Mouse (Mus musculus): ENCODE results near the gene Bcl2l1.
A peak's percentile ranks its signal among the peaks of the same experiment; 100 is the strongest.

Gene Bcl2l1

GRCm38 (mm10) chr2:152831019-152831878 lies at the start of gene Bcl2l1:
Gene Bcl2l1 (minus strand): TSS chr2:152831728.
- no peak; the same call in 1 of the 2 replicates for TF ChIP-seq GATA4 (IDR thresholded peaks at IDR 0.05; ENCODE audit: insufficient replicate concordance, low read length)

- no peak for TF ChIP-seq GATA4 (IDR thresholded peaks at IDR 0.05; ENCODE audit: insufficient replicate concordance, low read length)
These were observed 49.4 kb upstream of the Bcl2l1 start for GRCm38 (mm10) chr2:152880898-152881297.

- TF ChIP-seq GATA4 (IDR thresholded peaks at IDR 0.05; ENCODE audit: insufficient replicate concordance, low read length): no peak
These were observed 46.7 kb upstream of the Bcl2l1 start for GRCm38 (mm10) chr2:152878239-152878638.

- no peak for TF ChIP-seq GATA4 (IDR thresholded peaks at IDR 0.05; ENCODE audit: insufficient replicate concordance, low read length)
These were observed 31.8 kb upstream of the Bcl2l1 start for GRCm38 (mm10) chr2:152863346-152863745.

GRCm38 (mm10) chr2:152862638-152863037 lies 31.1 kb upstream of the Bcl2l1 start:
- TF ChIP-seq GATA4 (IDR thresholded peaks at IDR 0.05; ENCODE audit: insufficient replicate concordance, low read length): no peak

GRCm38 (mm10) chr2:152861891-152862290 lies 30.4 kb upstream of the Bcl2l1 start:
- TF ChIP-seq GATA4 (IDR thresholded peaks at IDR 0.05; ENCODE audit: insufficient replicate concordance, low read length): no peak

GRCm38 (mm10) chr2:152859501-152859900 lies 28.0 kb upstream of the Bcl2l1 start:
- TF ChIP-seq GATA4 (IDR thresholded peaks at IDR 0.05; ENCODE audit: insufficient replicate concordance, low read length): no peak

GRCm38 (mm10) chr2:152848466-152848865 lies 16.9 kb upstream of the Bcl2l1 start:
- TF ChIP-seq GATA4 (IDR thresholded peaks at IDR 0.05; ENCODE audit: insufficient replicate concordance, low read length): no peak

- TF ChIP-seq GATA4 (IDR thresholded peaks at IDR 0.05; ENCODE audit: insufficient replicate concordance, low read length): peak; percentile 55; the same call in 1 of the 2 replicates
These were observed 16.3 kb upstream of the Bcl2l1 start, which contains the start of gene Tpx2 for GRCm38 (mm10) chr2:152847815-152848302. Gene Tpx2 (plus strand): TSS chr2:152847964.

GRCm38 (mm10) chr2:152847057-152847814 lies 15.7 kb upstream of the Bcl2l1 start:
- no peak for TF ChIP-seq GATA4 (IDR thresholded peaks at IDR 0.05; ENCODE audit: insufficient replicate concordance, low read length)

GRCm38 (mm10) chr2:152842741-152843140 lies 11.2 kb upstream of the Bcl2l1 start:
- TF ChIP-seq GATA4 (IDR thresholded peaks at IDR 0.05; ENCODE audit: insufficient replicate concordance, low read length): no peak

- no peak for TF ChIP-seq GATA4 (IDR thresholded peaks at IDR 0.05; ENCODE audit: insufficient replicate concordance, low read length)
These were observed 7.7 kb upstream of the Bcl2l1 start for GRCm38 (mm10) chr2:152839256-152839655.

GRCm38 (mm10) chr2:152830021-152830921 lies 1.3 kb downstream of the Bcl2l1 start:
- TF ChIP-seq GATA4 (IDR thresholded peaks at IDR 0.05; ENCODE audit: insufficient replicate concordance, low read length): no peak

- no peak for TF ChIP-seq GATA4 (IDR thresholded peaks at IDR 0.05; ENCODE audit: insufficient replicate concordance, low read length)
These were observed 2.1 kb downstream of the Bcl2l1 start for GRCm38 (mm10) chr2:152829367-152829881.
